Comparison of ENCODE assay signal across 14 mouse cellular contexts in the genomic region with DNA sequence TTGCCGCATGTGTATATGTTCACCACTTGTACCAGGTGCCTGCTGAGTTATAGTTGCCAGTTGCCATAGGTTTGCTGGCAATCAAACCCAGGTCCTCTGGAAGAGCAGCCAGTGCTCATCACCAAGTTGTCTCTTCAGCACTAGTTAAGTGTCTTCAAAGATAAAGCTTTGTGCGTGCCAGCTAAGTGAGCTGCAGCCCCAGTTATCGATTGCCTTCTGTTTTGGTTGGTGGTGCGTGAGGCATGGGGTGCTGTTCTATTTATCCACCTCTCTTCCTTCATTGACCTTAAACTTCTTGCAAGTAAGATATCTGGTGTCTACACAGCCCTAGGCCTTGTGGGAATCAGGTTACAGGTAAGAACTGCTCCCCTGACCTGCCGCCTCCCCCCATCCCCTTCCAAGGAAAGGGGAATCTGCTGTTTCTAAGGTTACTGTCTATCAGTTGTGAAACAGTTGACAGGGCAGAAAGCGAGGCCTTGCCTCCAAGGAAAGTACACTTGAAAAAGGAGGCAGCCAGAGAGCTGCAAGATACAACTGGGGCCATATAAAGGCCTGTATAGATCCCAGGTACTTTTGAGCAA.
A peak's percentile ranks its signal among the peaks of the same experiment; 100 is the strongest.
DNase-seq lines count a peak whose midpoint lies in the region; ATAC-seq and TF ChIP-seq lines count a peak whose summit lies in the region.
"Had no signal": no experiment of that assay in that cellular context is flagged by ENCODE, and none has a peak within 500 bp of the region (broad histone marks: within the 10 kb centered on the region; RNA-seq: fewer than 3 reads in every experiment).

No protein-coding gene starts in this region.

- peaks cover 28% of the 10 kb centered on the region for H3K36me3 ChIP-seq in ES-Bruce4 (ENCODE audit: control insufficient read depth, insufficient read depth, low read length, poor library complexity, severe bottlenecking)
- H3K36me3 ChIP-seq in embryonic facial prominence, embryonic 11.5 days (replicated peaks; ENCODE audit: control insufficient read depth, insufficient read depth, low read depth, low read length), result no peaks in the 10 kb centered on the region
- H3K36me3 ChIP-seq in liver, postnatal 0 days (replicated peaks; ENCODE audit: insufficient read depth, low read length), result no peaks in the 10 kb centered on the region
- no peaks in the 10 kb centered on the region for H3K36me3 ChIP-seq in midbrain, postnatal 0 days (ENCODE audit: insufficient read depth, low read length)
- H3K36me3 ChIP-seq: lung, embryonic 15.5 days had no signal

- no peaks in the 10 kb centered on the region for H3K9me3 ChIP-seq in ES-Bruce4 (replicated peaks; ENCODE audit: control insufficient read depth, insufficient read depth, low read length, poor library complexity, severe bottlenecking)
- H3K9me3 ChIP-seq in embryonic facial prominence, embryonic 11.5 days (replicated peaks; ENCODE audit: control insufficient read depth, low read length), result no peaks in the 10 kb centered on the region
- H3K9me3 ChIP-seq in liver, postnatal 0 days (ENCODE audit: low read length), result no peaks in the 10 kb centered on the region
- H3K9me3 ChIP-seq in midbrain, postnatal 0 days (ENCODE audit: low read length), result no peaks in the 10 kb centered on the region
- H3K9me3 ChIP-seq: lung, embryonic 15.5 days had no signal

- peak; percentile 80 for DNase-seq in heart, adult 11 months
- no peak for DNase-seq in heart, adult 18-20 months
- DNase-seq in embryonic facial prominence, embryonic 11.5 days (ENCODE audit: low spot score), result peak; percentile 53
- DNase-seq in liver, postnatal 0 days, result no peak
- no peak for DNase-seq in thymus, postnatal 0 days (ENCODE audit: low spot score)
- no peak for DNase-seq in layer of hippocampus, adult 18-20 months (ENCODE audit: low spot score in 2 of 2)
- DNase-seq in midbrain, postnatal 0 days (ENCODE audit: low spot score), result no peak
- DNase-seq: B cell, adult 2 months; left cerebral cortex, postnatal 4 days had no signal

- peak overlapping the region; percentile 7; the same call in 1 of the 2 replicates for H3K4me3 ChIP-seq in ES-Bruce4 (ENCODE audit: low read depth, low read length)
- H3K4me3 ChIP-seq in embryonic facial prominence, embryonic 11.5 days (ENCODE audit: low read depth, low read length), result no peak overlapping the region
- no peak overlapping the region for H3K4me3 ChIP-seq in liver, postnatal 0 days (ENCODE audit: low read depth, low read length)
- H3K4me3 ChIP-seq in midbrain, postnatal 0 days (ENCODE audit: low read depth, low read length), result no peak overlapping the region
- H3K4me3 ChIP-seq: lung, embryonic 15.5 days had no signal

- no peak for TF ChIP-seq CTCF in ES-Bruce4 (IDR thresholded peaks at IDR 0.05; ENCODE audit: low read depth, low read length)
- no peak for TF ChIP-seq CTCF in liver, postnatal 0 days (IDR thresholded peaks at IDR 0.05; ENCODE audit: low read depth)
- TF ChIP-seq CTCF in midbrain, postnatal 0 days (IDR thresholded peaks at IDR 0.05), result no peak

- peak overlapping the region; percentile 40 for H3K27ac ChIP-seq in ES-Bruce4 (ENCODE audit: insufficient read depth, low read length)
- no peak overlapping the region for H3K27ac ChIP-seq in embryonic facial prominence, embryonic 11.5 days (replicated peaks; ENCODE audit: low read depth, low read length)
- H3K27ac ChIP-seq in liver, postnatal 0 days (ENCODE audit: low read depth), result peak overlapping the region; percentile 56; the same call in 1 of the 2 replicates
- no peak overlapping the region for H3K27ac ChIP-seq in midbrain, postnatal 0 days (ENCODE audit: low read depth, low read length)
- H3K27ac ChIP-seq: hindbrain, embryonic 14.5 days; lung, embryonic 15.5 days had no signal

- WGBS in embryonic facial prominence, embryonic 11.5 days, result 65% methylated on average over 6 of the region's 6 CpGs
- 59% methylated on average over 6 of the region's 6 CpGs for WGBS in liver, postnatal 0 days (ENCODE audit: insufficient replicate concordance)
- WGBS in midbrain, postnatal 0 days, result 92% methylated on average over 6 of the region's 6 CpGs

- no peaks in the 10 kb centered on the region for H3K27me3 ChIP-seq in ES-Bruce4 (ENCODE audit: control insufficient read depth, insufficient read depth, low read length, poor library complexity, severe bottlenecking)
- no peaks in the 10 kb centered on the region for H3K27me3 ChIP-seq in embryonic facial prominence, embryonic 11.5 days (ENCODE audit: control insufficient read depth, insufficient read depth, low read length)
- H3K27me3 ChIP-seq in liver, postnatal 0 days (ENCODE audit: insufficient read depth, low read length), result no peaks in the 10 kb centered on the region
- no peaks in the 10 kb centered on the region for H3K27me3 ChIP-seq in midbrain, postnatal 0 days (ENCODE audit: insufficient read depth, low read length)
- H3K27me3 ChIP-seq: lung, embryonic 15.5 days; Patski had no signal

- no peak for TF ChIP-seq EP300 in ES-Bruce4 (IDR thresholded peaks at IDR 0.05; ENCODE audit: insufficient read depth, low read depth, low read length)
- peak; percentile 41; the same call in 1 of the 2 replicates for TF ChIP-seq EP300 in liver, postnatal 0 days (IDR thresholded peaks at IDR 0.05; ENCODE audit: low read depth)

- no peak overlapping the region for H3K4me2 ChIP-seq in embryonic facial prominence, embryonic 11.5 days (ENCODE audit: low read depth, low read length)
- H3K4me2 ChIP-seq in liver, postnatal 0 days (ENCODE audit: low read depth, low read length), result no peak overlapping the region
- no peak overlapping the region for H3K4me2 ChIP-seq in midbrain, postnatal 0 days (ENCODE audit: low read depth, low read length, poor library complexity, severe bottlenecking)
- H3K4me2 ChIP-seq: hindbrain, embryonic 14.5 days; lung, embryonic 15.5 days had no signal

- no peak for TF ChIP-seq POLR2A in ES-Bruce4 (IDR thresholded peaks at IDR 0.05; ENCODE audit: insufficient read depth, low read length)

- no peak overlapping the region for H3K9ac ChIP-seq in ES-Bruce4 (ENCODE audit: low read depth, poor library complexity, severe bottlenecking)
- H3K9ac ChIP-seq in embryonic facial prominence, embryonic 11.5 days (replicated peaks; ENCODE audit: low read length), result no peak overlapping the region
- H3K9ac ChIP-seq in liver, postnatal 0 days (replicated peaks), result no peak overlapping the region
- no peak overlapping the region for H3K9ac ChIP-seq in midbrain, postnatal 0 days (replicated peaks; ENCODE audit: low read length, poor library complexity, severe bottlenecking)
- H3K9ac ChIP-seq: hindbrain, embryonic 14.5 days; lung, embryonic 15.5 days had no signal

- 0 out of 2 replicates have a peak, but pooled peaks have one; percentile 44 for ATAC-seq in embryonic facial prominence, embryonic 11.5 days (replicated peaks; ENCODE audit: insufficient number of reproducible peaks, low FRiP score, low TSS enrichment, low read depth)
- ATAC-seq in liver, postnatal 0 days, result peak; percentile 41
- no peak for ATAC-seq in midbrain, postnatal 0 days (ENCODE audit: low FRiP score)
- ATAC-seq: intestine, postnatal 0 days had no signal

- peaks cover 20% of the 10 kb centered on the region for H3K4me1 ChIP-seq in ES-Bruce4 (ENCODE audit: control insufficient read depth, insufficient read depth, low read length)
- H3K4me1 ChIP-seq in embryonic facial prominence, embryonic 11.5 days (ENCODE audit: control insufficient read depth, insufficient read depth, low read length), result no peaks in the 10 kb centered on the region; the same call in 1 of the 2 replicates
- peaks cover 42% of the 10 kb centered on the region for H3K4me1 ChIP-seq in liver, postnatal 0 days (ENCODE audit: insufficient read depth)
- no peaks in the 10 kb centered on the region for H3K4me1 ChIP-seq in midbrain, postnatal 0 days (ENCODE audit: insufficient read depth, low read length)

Comparison
In these comparisons a context has a peak if more than half of its experiments do, and no peak if none do; other contexts are left out.
1. DNase-seq: peak in heart, adult 11 months (single experiment) and embryonic facial prominence, embryonic 11.5 days (single experiment); none in heart, adult 18-20 months (0 of 2), liver, postnatal 0 days (single experiment), thymus, postnatal 0 days (single experiment), layer of hippocampus, adult 18-20 months (0 of 2) and midbrain, postnatal 0 days (single experiment).
2. H3K27ac ChIP-seq: peak in ES-Bruce4 (single experiment) and liver, postnatal 0 days (single experiment); none in embryonic facial prominence, embryonic 11.5 days (single experiment) and midbrain, postnatal 0 days (single experiment).